Mouse (Mus musculus) forebrain, embryonic 14.5 days (tissue): ENCODE data around the gene Ptprb. TPM values are rescaled to one million over a fixed set of nuclear protein-coding genes. Genes with fewer than 3 reads are reported as not detected.

Experiments
- ATAC-seq: fragments of 200-750 bp; cut with Nextera tagmentation; 2 replicates; pipeline ENCODE4 v1.8.0; 2017; ENCODE audit warnings: mild to moderate bottlenecking, moderate library complexity
- DNase-seq: peaks from one replicate; pipeline ENCODE4 v3.0.0-alpha.2; 2015; ENCODE audit warnings: low spot score
- H3K27ac ChIP-seq: fragments of 300-500 bp; sonication (generic); 2 replicates; pipeline ENCODE4 v1.5.1; 2014; ENCODE audit warnings: low read depth, mild to moderate bottlenecking, control low read depth, low read length, moderate library complexity
- H3K27me3 ChIP-seq: fragments of 300-500 bp; sonication (generic); replicated peaks from 2 replicates; pipeline ENCODE4 v1.6.1; 2014; ENCODE audit warnings: low read length, control low read depth, mixed read lengths; ENCODE audit not compliant: control insufficient read depth, insufficient read depth
- H3K36me3 ChIP-seq: fragments of 300-500 bp; sonication (generic); 2 replicates; pipeline ENCODE4 v1.6.1; 2014; ENCODE audit warnings: low read length, control low read depth; ENCODE audit not compliant: control insufficient read depth, insufficient read depth
- H3K4me1 ChIP-seq: fragments of 300-500 bp; sonication (generic); 2 replicates; pipeline ENCODE4 v1.6.1; 2014; ENCODE audit warnings: antibody characterized with exemption, low read length, control low read depth; ENCODE audit not compliant: control insufficient read depth, insufficient read depth
- H3K4me2 ChIP-seq: fragments of 300-500 bp; sonication (generic); 2 replicates; pipeline ENCODE4 v1.6.1; 2014; ENCODE audit warnings: mild to moderate bottlenecking, control low read depth, low read length
- H3K4me3 ChIP-seq: fragments of 300-500 bp; sonication (generic); 2 replicates; pipeline ENCODE4 v1.5.1; 2014; ENCODE audit warnings: low read depth, low read length, control low read depth
- H3K9ac ChIP-seq: fragments of 300-500 bp; sonication (generic); 2 replicates; pipeline ENCODE4 v1.6.1; 2014; ENCODE audit warnings: mild to moderate bottlenecking, low read length, control low read depth, moderate library complexity
- H3K9me3 ChIP-seq: fragments of 300-500 bp; sonication (generic); replicated peaks from 2 replicates; pipeline ENCODE4 v1.6.1; 2016; ENCODE audit warnings: low read length, control low read depth, mixed read lengths; ENCODE audit not compliant: control insufficient read depth
- WGBS: fragments of 180-500 bp; shearing (Covaris S2); extraction: QIAGEN DNeasy Blood & Tissue Kit; methylation state at CpG from one replicate; pipeline ENCODE4 v1.1.7; 2014; 5-methylcytosine and 5-hydroxymethylcytosine counted together
- polyA plus RNA-seq: library from polyadenylated mRNA; unstranded; fragments of >200 nt; fragmentation: Nextera tagmentation; extraction: Ambion mirVana; gene quantifications from 2 replicates; pipeline ENCODE4 v1.2.1, GENCODE M21; 2014

Gene Ptprb
- polyA plus RNA-seq, 1 experiment from 2014 or later: 1.5 TPM

DNA sequence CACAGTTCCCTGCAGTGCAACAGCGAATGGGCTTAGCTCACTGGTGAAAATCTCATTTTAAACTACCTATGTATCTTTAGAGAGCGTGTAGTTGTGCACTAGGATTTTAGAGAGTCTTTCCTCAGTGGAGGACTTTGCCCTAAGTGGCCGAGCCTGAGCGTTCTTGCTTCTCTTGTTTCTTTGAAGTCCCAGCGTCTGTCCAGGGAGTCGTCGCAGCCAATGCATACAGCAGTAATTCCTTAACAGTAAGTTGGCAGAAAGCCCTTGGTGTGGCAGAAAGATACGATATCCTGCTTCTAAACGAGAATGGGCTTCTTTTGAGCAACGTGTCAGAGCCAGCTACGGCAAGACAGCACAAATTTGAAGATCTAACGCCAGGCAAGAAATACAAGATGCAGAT is 65.9 kb downstream of the Ptprb start:
- 84% methylated on average over 12 of the region's 12 CpGs for WGBS
- no peaks in the 10 kb centered on the region for H3K36me3 ChIP-seq
- H3K4me1 ChIP-seq: no peaks in the 10 kb centered on the region
- no peak for ATAC-seq
- H3K9ac ChIP-seq: no peak overlapping the region
- H3K4me3 ChIP-seq: no peak overlapping the region
- H3K4me2 ChIP-seq: no peak overlapping the region
- no peaks in the 10 kb centered on the region for H3K9me3 ChIP-seq
- H3K27me3 ChIP-seq: no peaks in the 10 kb centered on the region
- no peak for DNase-seq
- H3K27ac ChIP-seq: no peak overlapping the region

DNA sequence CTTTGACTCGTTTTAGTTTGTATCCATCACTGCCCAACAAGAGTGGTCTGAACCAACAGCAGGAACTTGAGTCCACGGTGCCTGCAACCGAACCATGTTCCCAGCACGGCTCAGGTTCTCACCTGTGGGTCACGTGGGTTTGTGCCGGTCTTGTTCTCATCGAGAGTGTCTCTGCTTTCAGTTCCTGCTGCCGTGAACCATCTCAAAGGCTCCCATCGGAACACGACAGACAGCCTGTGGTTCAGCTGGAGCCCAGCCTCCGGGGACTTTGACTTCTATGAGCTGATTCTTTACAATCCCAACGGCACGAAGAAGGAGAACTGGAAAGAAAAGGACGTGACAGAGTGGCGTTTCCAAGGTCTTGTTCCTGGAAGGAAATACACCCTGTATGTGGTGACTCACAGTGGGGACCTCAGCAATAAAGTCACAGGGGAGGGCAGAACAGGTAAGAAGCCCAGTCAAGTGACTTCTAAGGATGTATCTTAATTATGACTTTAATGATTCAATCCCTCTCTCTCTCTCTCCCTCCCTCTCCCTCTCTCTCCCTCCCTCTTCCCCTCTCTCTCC is 71.4 kb downstream of the Ptprb start:
- 90% methylated on average over 15 of the region's 15 CpGs for WGBS
- Histone ChIP-seq H3K4me3 (no peak overlapping the region), H3K4me1 (no peaks in the 10 kb centered on the region), H3K36me3 (no peaks in the 10 kb centered on the region), H3K27me3 (no peaks in the 10 kb centered on the region), H3K27ac (no peak overlapping the region), H3K9me3 (no peaks in the 10 kb centered on the region), H3K4me2 (no peak overlapping the region), H3K9ac (no peak overlapping the region)
- ATAC-seq (no peak), DNase-seq (no peak)

DNA sequence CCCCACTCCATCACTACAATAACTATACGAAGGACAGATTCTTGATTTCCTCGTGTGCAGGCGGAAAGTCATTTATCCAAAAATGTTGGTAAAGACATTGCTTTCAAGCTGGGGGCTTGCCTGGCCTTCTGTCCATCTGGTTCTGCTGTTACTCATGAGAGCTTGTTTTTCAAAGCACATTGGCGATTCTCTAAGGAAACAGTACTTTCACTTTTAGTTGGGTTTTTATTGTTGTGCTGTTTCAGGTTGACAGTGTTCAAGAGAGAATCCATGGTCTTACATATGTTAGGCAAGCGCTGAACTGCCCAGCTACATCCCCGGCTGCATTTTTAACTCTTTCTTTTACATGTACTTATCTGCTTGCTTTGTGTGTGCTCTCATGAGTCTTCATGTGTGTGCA is 73.7 kb downstream of the Ptprb start:
- no peak overlapping the region for H3K4me2 ChIP-seq
- no peak overlapping the region for H3K4me3 ChIP-seq
- no peaks in the 10 kb centered on the region for H3K9me3 ChIP-seq
- ATAC-seq (no peak), DNase-seq (no peak)
- no peak overlapping the region for H3K9ac ChIP-seq
- no peak overlapping the region for H3K27ac ChIP-seq
- no peaks in the 10 kb centered on the region for H3K27me3 ChIP-seq
- WGBS: 90% methylated on average over 6 of the region's 6 CpGs
- H3K36me3 ChIP-seq: no peaks in the 10 kb centered on the region
- H3K4me1 ChIP-seq: no peaks in the 10 kb centered on the region

DNA sequence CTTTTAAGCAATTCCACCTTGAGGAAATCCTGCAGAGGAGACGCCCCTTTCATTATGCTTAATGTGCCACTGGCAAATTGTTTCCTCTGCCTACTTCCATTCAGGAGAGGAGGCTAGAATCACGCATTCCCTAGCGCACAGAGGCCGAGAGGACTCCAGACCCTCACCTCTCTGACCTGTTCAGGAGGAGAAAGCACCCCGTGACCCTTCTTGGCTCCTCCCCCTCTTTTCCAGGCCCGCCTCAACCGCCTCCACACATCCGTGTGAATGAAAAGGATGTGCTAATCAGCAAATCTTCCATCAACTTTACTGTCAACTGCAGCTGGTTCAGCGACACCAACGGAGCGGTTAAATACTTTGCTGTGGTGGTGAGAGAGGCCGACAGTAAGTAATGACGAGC is 75.2 kb downstream of the Ptprb start:
- H3K4me3 ChIP-seq: no peak overlapping the region
- H3K4me1 ChIP-seq: no peaks in the 10 kb centered on the region
- H3K36me3 ChIP-seq: no peaks in the 10 kb centered on the region
- H3K9ac ChIP-seq: no peak overlapping the region
- no peaks in the 10 kb centered on the region for H3K9me3 ChIP-seq
- no peaks in the 10 kb centered on the region for H3K27me3 ChIP-seq
- H3K4me2 ChIP-seq: no peak overlapping the region
- no peak overlapping the region for H3K27ac ChIP-seq
- DNase-seq (no peak), ATAC-seq (no peak)
- 44% methylated on average over 13 of the region's 13 CpGs for WGBS

DNA sequence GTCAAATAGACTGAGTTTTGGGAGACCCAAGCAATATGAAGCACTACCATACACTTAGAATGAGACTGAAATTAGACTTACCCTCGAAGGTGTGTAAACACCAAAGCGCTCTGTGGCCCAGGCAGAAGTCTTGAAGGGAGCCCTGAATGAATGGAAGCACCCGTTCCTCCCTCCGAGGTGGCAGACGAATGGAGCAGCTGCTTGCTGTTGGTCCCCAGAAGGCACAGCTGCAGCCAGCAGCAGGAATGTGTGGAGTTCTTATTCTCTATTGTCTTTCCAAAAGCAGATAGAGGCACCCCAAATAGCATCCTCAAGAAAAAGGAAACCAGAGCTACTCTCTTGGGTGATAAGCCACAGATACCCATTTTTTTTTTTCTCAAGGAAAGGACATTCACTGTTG is 79.0 kb downstream of the Ptprb start:
- Histone ChIP-seq H3K4me2 (no peak overlapping the region), H3K4me1 (no peaks in the 10 kb centered on the region), H3K36me3 (no peaks in the 10 kb centered on the region), H3K4me3 (no peak overlapping the region), H3K9me3 (no peaks in the 10 kb centered on the region), H3K9ac (no peak overlapping the region), H3K27me3 (no peaks in the 10 kb centered on the region), H3K27ac (no peak overlapping the region)
- 49% methylated on average over 5 of the region's 5 CpGs for WGBS
- peak; percentile 30 for DNase-seq
- ATAC-seq: peak; percentile 52; the same call in 1 of the 2 replicates

DNA sequence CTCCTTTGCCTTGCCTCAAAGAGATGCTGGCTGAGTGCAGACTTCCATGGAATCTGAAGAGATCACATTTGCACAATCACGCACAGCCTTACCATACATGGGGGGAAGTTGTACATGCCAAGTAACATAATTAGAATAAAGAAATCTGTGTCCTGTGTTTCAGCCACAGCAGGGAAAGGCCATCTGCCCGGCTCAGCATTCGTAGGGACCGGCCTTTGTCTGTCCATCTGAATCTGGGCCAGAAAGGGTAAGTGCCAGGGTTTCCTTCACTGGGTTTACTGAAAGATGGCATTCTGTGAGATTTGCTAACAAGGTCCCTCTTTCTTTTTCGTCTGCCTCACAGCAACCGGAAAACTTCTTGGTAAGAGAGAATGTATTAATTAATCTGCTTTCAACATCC is 86.9 kb downstream of the Ptprb start:
- Histone ChIP-seq H3K27me3 (no peaks in the 10 kb centered on the region), H3K9ac (0 out of 2 replicates have a peak overlapping the region, but pooled peaks have one; percentile 7), H3K27ac (0 out of 2 replicates have a peak overlapping the region, but pooled peaks have one; percentile 4), H3K4me2 (no peak overlapping the region), H3K4me1 (no peaks in the 10 kb centered on the region; the same call in 1 of the 2 replicates), H3K4me3 (no peak overlapping the region), H3K9me3 (no peaks in the 10 kb centered on the region), H3K36me3 (no peaks in the 10 kb centered on the region)
- WGBS: 13% methylated on average over 6 of the region's 6 CpGs
- peak; percentile 85 for DNase-seq
- ATAC-seq: peak; percentile 88

DNA sequence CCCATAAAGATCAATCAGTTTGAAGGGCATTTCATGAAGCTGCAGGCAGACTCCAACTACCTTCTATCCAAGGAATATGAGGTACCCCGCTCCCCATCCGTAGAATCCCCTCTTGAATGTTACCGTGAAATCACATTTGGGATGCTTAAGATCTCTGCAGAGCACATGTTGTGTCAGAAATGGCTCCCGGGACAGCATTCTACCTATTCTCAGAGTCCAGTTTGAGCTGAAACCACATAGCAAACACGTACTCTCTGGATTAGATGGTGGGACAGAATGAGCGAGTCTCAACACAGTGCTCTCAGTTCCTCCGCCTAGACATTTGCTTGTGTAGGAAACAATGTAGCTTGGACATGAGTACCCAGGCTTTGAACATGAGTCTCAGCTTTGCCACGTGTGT is 87.3 kb downstream of the Ptprb start:
- Histone ChIP-seq H3K4me1 (no peaks in the 10 kb centered on the region; the same call in 1 of the 2 replicates), H3K27me3 (no peaks in the 10 kb centered on the region), H3K4me2 (no peak overlapping the region), H3K9ac (no peak overlapping the region), H3K9me3 (no peaks in the 10 kb centered on the region), H3K36me3 (no peaks in the 10 kb centered on the region), H3K27ac (no peak overlapping the region), H3K4me3 (no peak overlapping the region)
- 69% methylated on average over 8 of the region's 8 CpGs for WGBS
- DNase-seq (no peak), ATAC-seq (peak; percentile 43; the same call in 1 of the 2 replicates)

DNA sequence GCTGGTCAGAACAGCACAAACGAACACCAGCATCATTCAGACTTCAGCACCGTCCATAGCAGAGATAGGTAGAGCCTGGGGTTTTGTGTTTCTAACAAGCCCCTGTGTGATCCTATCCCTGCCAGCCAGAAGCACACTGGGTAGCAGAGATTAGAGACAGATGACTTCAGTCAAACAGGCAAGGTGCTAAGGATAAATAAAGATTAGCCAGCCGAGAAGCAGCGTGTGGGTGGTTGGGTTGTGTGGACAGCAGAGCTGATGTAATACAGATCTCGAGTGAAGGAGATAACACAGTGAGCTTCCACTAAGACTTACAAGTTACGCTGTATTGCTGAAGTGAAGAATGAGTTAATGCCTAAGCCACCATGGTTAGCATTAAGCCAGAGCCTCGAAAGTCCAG is 89.4 kb downstream of the Ptprb start:
- DNase-seq: no peak
- Histone ChIP-seq H3K9ac (no peak overlapping the region), H3K36me3 (no peaks in the 10 kb centered on the region), H3K4me2 (no peak overlapping the region), H3K27ac (no peak overlapping the region), H3K27me3 (no peaks in the 10 kb centered on the region), H3K4me1 (no peaks in the 10 kb centered on the region; the same call in 1 of the 2 replicates), H3K4me3 (no peak overlapping the region), H3K9me3 (no peaks in the 10 kb centered on the region)
- ATAC-seq: no peak
- WGBS: 55% methylated on average over 7 of the region's 7 CpGs

DNA sequence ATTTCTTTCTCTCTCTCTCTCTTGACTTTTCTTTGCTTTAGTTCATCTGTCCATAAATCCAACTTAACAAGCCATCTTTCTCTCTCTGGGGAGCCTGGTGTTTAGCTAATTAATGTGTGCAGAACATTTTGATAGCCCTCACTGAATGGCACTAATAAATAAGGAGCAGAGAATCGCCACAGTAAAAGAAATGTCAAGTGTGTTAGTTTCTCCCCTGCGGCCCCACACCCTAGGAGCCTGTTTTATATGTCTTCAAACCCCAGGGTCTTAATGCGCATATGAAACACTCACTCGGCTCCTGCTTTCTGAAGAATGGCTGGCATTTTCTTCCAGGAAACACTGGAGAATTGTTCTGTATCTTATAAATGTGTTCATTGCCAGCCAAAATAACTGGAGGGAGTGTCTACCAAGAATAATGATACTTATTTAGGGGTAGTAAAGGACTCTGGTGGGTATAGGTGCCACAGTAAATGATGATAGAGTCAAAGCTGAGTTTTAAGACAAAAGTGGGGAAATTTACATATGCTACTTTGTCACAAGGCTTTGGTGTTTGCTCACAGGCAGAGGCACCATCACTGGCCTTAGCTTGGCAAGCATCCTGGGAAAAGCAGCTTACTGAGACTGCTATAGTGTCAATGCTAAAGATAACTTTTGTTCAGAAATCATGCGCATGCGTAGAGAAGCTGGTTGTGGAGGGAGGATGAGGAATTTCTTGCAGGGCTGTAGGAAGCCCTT is 95.8 kb downstream of the Ptprb start:
- Histone ChIP-seq H3K9me3 (no peaks in the 10 kb centered on the region), H3K4me3 (no peak overlapping the region), H3K36me3 (no peaks in the 10 kb centered on the region), H3K4me2 (no peak overlapping the region), H3K4me1 (peaks cover 7% of the 10 kb centered on the region), H3K27ac (no peak overlapping the region), H3K9ac (no peak overlapping the region), H3K27me3 (no peaks in the 10 kb centered on the region)
- WGBS: 21% methylated on average over 6 of the region's 6 CpGs
- DNase-seq (peak; percentile 58), ATAC-seq (no peak)
